Mouse (Mus musculus): ENCODE measurements around the gene Ybx1. TPM values are rescaled to one million over a fixed set of nuclear protein-coding genes. Genes with fewer than 3 reads are reported as not detected.

Gene Ybx1
- 613 and 886 TPM in 2 replicates for polyA plus RNA-seq (2012; rRNA removed)

DNA sequence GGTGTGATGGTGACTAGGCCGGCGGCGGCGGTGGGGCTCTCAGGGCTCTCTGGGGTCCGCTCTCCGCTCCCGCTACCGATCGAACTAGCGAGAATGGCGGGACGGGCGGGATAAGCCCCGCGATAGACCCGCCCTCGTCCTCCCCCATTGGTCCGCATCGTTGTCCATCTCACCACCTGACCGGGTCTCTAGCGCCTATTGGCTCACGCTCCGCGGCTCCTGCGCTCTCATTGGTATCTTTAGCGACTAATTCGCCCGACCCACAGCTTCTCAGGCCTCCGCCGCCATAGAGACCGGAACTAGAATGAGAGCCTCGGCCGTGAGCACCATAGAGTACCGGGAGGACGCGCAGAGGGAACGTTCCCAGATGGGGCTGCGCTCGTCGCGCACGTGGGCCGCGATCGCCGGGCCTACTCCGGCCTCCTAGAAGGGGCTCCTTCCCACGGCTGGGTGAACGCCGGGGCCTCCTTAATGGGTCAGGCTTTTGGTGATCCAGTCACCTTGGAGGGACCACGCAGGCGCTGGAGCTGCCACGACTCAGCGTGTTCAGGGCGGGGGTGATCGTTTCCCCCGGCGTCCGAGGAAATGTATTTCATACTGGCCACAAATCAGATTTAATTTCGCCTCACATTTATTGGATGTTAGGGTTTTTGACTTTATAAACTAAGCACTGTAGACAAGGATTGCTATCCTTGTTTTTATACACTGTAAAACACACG lies at the start of gene Ybx1:
TSS of gene Ybx1 (minus strand) at position 190 of the 719 bp plus-strand sequence.
- DNase-seq (ENCODE audit: low read depth): peak; percentile 99
- no peak for TF ChIP-seq CTCF (IDR thresholded peaks at IDR 0.05; ENCODE audit: borderline replicate concordance, extremely low read depth, insufficient read depth, insufficient read length)
- TF ChIP-seq POLR2A (IDR thresholded peaks at IDR 0.05; ENCODE audit: borderline replicate concordance, extremely low read depth, insufficient read depth, insufficient read length, poor library complexity, severe bottlenecking): peak; percentile 69; the same call in 1 of the 2 replicates

GRCm38 (mm10) chr4:119338861-119339361 lies 44.5 kb upstream of the Ybx1 start:
- TF ChIP-seq POLR2A (IDR thresholded peaks at IDR 0.05; ENCODE audit: borderline replicate concordance, extremely low read depth, insufficient read depth, insufficient read length, poor library complexity, severe bottlenecking) (no peak), CTCF (IDR thresholded peaks at IDR 0.05; ENCODE audit: borderline replicate concordance, extremely low read depth, insufficient read depth, insufficient read length) (peak; percentile 76; the same call in 1 of the 2 replicates)
- DNase-seq (ENCODE audit: low read depth): peak; percentile 96

- TF ChIP-seq POLR2A (IDR thresholded peaks at IDR 0.05; ENCODE audit: borderline replicate concordance, extremely low read depth, insufficient read depth, insufficient read length, poor library complexity, severe bottlenecking): no peak
- no peak for TF ChIP-seq CTCF (IDR thresholded peaks at IDR 0.05; ENCODE audit: borderline replicate concordance, extremely low read depth, insufficient read depth, insufficient read length)
- peak; percentile 89 for DNase-seq (ENCODE audit: low read depth)
Observed at GRCm38 (mm10) chr4:119338422-119338821, 44.0 kb upstream of the Ybx1 start.

DNA sequence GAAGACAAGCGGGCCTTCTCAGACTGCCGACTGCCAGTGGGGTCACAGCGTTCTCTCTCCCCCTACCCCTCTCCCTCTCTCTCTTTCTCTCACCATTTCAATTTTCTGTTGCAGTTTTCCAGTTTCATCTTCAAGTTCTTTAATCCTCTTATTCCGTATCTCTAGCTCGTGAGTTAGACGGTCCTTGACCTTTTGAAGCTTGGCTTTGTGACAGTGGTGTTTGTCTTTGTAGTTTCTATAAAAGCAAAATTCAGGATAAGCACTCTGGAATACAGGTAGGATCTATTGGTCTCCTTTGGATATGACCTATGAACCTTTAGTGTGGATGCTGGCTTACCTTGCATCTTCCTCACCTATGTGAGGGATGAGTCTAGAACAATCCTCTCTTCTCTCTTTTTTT lies 39.1 kb upstream of the Ybx1 start:
- no peak for DNase-seq (ENCODE audit: low read depth)

GRCm38 (mm10) chr4:119320896-119321550 lies 26.6 kb upstream of the Ybx1 start:
- no peak for TF ChIP-seq CTCF (IDR thresholded peaks at IDR 0.05; ENCODE audit: borderline replicate concordance, extremely low read depth, insufficient read depth, insufficient read length)
- TF ChIP-seq POLR2A (IDR thresholded peaks at IDR 0.05; ENCODE audit: borderline replicate concordance, extremely low read depth, insufficient read depth, insufficient read length, poor library complexity, severe bottlenecking): no peak
- DNase-seq (ENCODE audit: low read depth): peak; percentile 1

More for the DNA sequence above, 39.1 kb upstream of the Ybx1 start:
- TF ChIP-seq CTCF (IDR thresholded peaks at IDR 0.05; ENCODE audit: borderline replicate concordance, extremely low read depth, insufficient read depth, insufficient read length) (no peak), POLR2A (IDR thresholded peaks at IDR 0.05; ENCODE audit: borderline replicate concordance, extremely low read depth, insufficient read depth, insufficient read length, poor library complexity, severe bottlenecking) (no peak)

DNA sequence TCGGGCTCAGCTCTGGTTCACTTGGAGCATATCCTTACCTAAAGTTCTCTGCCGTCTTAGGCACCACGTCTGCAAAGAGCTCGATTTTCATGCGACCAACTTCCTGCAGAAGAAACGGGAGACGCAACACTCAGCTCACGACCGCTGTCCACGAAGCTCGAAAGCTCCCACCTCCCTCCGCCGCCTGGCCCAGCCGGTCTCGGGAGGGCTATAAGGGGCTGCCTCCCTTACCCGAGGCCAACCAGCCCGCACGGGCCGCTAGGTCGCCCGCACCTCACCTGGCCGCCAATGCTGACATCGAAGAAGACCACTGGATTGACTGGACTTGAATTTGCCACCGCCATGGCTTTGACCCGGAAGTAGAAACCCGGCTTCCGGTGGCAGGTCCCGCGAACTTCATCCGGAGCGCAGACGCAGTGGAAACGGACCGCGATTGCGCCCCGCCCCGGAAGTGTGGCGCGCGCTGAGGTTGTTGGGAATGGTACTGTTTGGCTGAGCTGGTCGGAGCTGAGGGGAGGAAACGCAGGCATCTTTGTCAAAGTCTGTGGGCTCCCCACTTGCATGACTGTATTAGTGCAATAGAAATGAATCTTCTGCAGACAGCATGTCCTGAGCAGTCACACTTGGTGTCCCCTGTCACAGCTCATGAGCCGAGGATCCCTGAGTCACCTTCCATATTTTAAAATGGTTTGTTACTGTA lies 25.9 kb upstream of the Ybx1 start, which contains the start of gene Ppih:
TSS of gene Ppih (minus strand) at position 416 of the 700 bp plus-strand sequence.
- TF ChIP-seq POLR2A (IDR thresholded peaks at IDR 0.05; ENCODE audit: borderline replicate concordance, extremely low read depth, insufficient read depth, insufficient read length, poor library complexity, severe bottlenecking) (peak; percentile 66; the same call in 1 of the 2 replicates), CTCF (IDR thresholded peaks at IDR 0.05; ENCODE audit: borderline replicate concordance, extremely low read depth, insufficient read depth, insufficient read length) (no peak)
- DNase-seq (ENCODE audit: low read depth): peak; percentile 99

GRCm38 (mm10) chr4:119313756-119314155 lies 19.4 kb upstream of the Ybx1 start:
- no peak for DNase-seq (ENCODE audit: low read depth)
- TF ChIP-seq CTCF (IDR thresholded peaks at IDR 0.05; ENCODE audit: borderline replicate concordance, extremely low read depth, insufficient read depth, insufficient read length) (no peak), POLR2A (IDR thresholded peaks at IDR 0.05; ENCODE audit: borderline replicate concordance, extremely low read depth, insufficient read depth, insufficient read length, poor library complexity, severe bottlenecking) (no peak)

- no peak for DNase-seq (ENCODE audit: low read depth)
- TF ChIP-seq POLR2A (IDR thresholded peaks at IDR 0.05; ENCODE audit: borderline replicate concordance, extremely low read depth, insufficient read depth, insufficient read length, poor library complexity, severe bottlenecking): no peak
- no peak for TF ChIP-seq CTCF (IDR thresholded peaks at IDR 0.05; ENCODE audit: borderline replicate concordance, extremely low read depth, insufficient read depth, insufficient read length)
Observed at GRCm38 (mm10) chr4:119305418-119305817, 11.0 kb upstream of the Ybx1 start.

- DNase-seq (ENCODE audit: low read depth): no peak
- no peak for TF ChIP-seq POLR2A (IDR thresholded peaks at IDR 0.05; ENCODE audit: borderline replicate concordance, extremely low read depth, insufficient read depth, insufficient read length, poor library complexity, severe bottlenecking)
- no peak for TF ChIP-seq CTCF (IDR thresholded peaks at IDR 0.05; ENCODE audit: borderline replicate concordance, extremely low read depth, insufficient read depth, insufficient read length)
Observed at GRCm38 (mm10) chr4:119303291-119303690, 8.9 kb upstream of the Ybx1 start.

DNA sequence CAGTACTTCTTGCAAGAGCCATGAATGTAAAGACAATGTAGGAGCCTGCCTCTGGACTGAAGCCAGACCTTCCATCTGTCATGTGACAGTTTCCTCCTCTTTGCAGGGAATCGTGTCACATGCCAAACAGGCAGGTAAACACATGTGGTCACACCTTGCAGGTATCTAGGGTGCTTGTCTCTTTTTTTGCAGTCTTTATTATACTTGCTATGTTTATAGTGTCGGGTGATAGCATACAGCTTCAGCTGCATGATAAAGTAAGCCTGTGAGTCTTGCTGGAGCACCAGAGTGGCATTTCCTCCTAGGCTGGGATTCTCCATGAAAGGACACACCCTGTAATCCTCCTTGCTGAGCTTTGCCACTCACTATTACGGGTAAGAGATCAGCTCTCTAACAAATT lies 7.4 kb upstream of the Ybx1 start:
- no peak for DNase-seq (ENCODE audit: low read depth)
- TF ChIP-seq CTCF (IDR thresholded peaks at IDR 0.05; ENCODE audit: borderline replicate concordance, extremely low read depth, insufficient read depth, insufficient read length) (no peak), POLR2A (IDR thresholded peaks at IDR 0.05; ENCODE audit: borderline replicate concordance, extremely low read depth, insufficient read depth, insufficient read length, poor library complexity, severe bottlenecking) (no peak)

GRCm38 (mm10) chr4:119300761-119301160 lies 6.4 kb upstream of the Ybx1 start:
- no peak for DNase-seq (ENCODE audit: low read depth)
- TF ChIP-seq CTCF (IDR thresholded peaks at IDR 0.05; ENCODE audit: borderline replicate concordance, extremely low read depth, insufficient read depth, insufficient read length) (no peak), POLR2A (IDR thresholded peaks at IDR 0.05; ENCODE audit: borderline replicate concordance, extremely low read depth, insufficient read depth, insufficient read length, poor library complexity, severe bottlenecking) (no peak)
